Mouse (Mus musculus) adrenal gland, adult 10 weeks (tissue): ENCODE data around the gene Uba1. TPM values are rescaled to one million over a fixed set of nuclear protein-coding genes. Genes with fewer than 3 reads are reported as not detected.

Experiments
- polyA plus RNA-seq: library from polyadenylated mRNA; stranded (reverse); fragments of 350-450 nt; fragmentation: Illumina TruSeq; extraction: RNeasy Lipid Tissue Mini Kit (QIAGEN cat#74804); gene quantifications from one replicate; pipeline ENCODE4 v1.2.3, GENCODE M21; 2014; ENCODE audit warnings: low read depth, low replicate concordance

Gene Uba1
- 233 TPM for polyA plus RNA-seq

DNA sequence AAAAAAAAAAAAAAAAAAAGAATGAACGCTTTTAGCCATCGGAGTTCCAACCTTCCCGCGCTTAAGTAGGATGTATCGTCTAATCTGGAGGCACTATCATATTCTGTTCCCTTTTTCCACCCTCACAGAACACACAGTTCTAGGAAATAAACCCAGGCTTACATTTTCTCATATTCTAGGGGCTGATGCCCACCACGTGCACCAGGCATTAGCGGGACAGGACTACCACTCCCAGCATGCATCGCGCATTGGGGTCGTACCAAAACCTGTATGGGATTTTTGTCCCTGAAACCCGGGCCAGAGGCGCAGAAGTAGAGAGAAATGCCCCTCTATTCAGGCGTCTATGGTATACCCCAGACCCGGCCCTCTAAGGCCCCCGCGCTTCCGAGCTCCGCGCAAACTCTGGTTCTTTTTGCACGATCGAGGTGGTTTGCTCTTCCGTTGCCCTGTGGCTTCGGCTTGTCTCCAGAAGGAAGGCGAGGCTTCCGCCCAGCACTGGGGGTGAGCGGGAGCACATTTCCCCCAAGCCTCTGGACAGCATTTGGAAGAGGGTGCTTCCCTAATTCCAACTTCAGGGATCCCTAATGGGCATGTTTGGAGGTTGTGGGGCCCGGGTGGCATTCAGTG lies at the start of gene Uba1:
Uba1 (plus strand) TSS at position 301 of the 627 bp plus-strand sequence.

GRCm38 (mm10) chrX:20617176-20617902 lies 40.8 kb upstream of the Uba1 start, which contains the start of the genes Rbm10 and Ndufb11:
Gene Rbm10, plus strand, starts transcription at chrX:20617503.
Gene Ndufb11, minus strand, starts transcription at chrX:20617619.

DNA sequence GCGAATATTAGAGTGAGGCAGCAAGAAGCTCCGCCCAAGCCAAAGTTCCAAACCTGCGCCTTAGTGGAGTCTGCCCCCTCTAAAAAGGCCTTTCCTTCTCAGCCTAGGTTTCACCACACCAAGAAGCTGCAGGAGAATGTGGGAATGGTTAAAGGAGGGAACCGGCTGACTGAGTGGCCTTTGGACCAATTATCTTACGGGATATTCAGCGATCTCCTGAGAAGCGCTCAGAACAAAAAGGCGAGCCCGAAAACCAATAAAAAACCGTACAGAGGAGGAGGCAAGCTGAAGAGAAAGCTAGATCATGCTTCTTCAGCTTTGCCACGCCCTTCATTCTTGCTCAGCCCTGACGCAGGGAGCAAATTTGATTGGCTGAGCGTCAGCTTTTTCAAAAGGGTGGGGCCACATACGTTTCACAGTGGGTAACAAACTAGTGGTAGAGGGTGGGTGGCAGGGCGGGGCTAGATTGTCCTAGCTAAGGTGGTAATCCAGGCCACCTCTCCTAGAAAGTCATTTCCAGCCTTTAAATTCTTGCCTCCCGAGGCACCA lies 29.5 kb downstream of the Uba1 start, which contains the start of gene Cdk16:
Cdk16 (plus strand) TSS at position 436 of the 549 bp plus-strand sequence.

DNA sequence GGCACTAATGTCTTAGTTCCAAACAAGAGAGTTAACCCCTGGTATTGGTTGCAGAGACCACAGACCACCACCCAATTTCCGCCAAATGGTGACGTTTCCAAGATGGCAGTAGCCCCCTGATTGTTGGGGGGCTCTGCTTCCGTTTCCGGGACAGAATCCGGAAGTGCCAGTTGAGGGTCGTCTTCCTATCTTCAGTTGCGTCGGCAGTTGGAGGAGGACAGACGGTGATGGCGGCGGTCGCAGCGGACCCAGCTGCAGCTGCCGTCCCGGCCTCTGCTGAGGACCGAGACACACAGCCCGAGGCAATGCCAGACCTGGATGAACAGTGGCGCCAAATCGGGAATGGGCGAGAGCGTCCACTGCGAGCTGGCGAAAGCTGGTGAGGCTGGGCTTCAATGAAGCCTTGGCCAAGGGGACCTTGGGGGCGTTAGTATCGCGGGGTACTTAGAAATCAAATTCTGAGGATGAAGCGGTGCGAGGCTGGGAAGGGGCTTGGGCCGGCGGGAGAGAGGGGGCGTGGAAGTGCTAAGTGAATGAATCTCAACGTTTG lies 45.7 kb downstream of the Uba1 start, which contains the start of gene Usp11:
Usp11 (plus strand) TSS at position 166 of the 550 bp plus-strand sequence.

Other genes with a start within 250 kb of the Uba1 start
- gene Jade3, start 232.6 kb upstream of the Uba1 start, polyA plus RNA-seq = 12.6 TPM
- 8.8 TPM for gene Rgn, start 108.5 kb upstream of the Uba1 start, polyA plus RNA-seq
- 6.1 TPM for gene Rbm10, start 40.8 kb upstream of the Uba1 start, polyA plus RNA-seq
- gene Ndufb11, start 40.7 kb upstream of the Uba1 start, polyA plus RNA-seq = 48.1 TPM
- 38.8 TPM for gene Cdk16, start 29.6 kb downstream of the Uba1 start, polyA plus RNA-seq
- 11.5 TPM for gene Usp11, start 45.6 kb downstream of the Uba1 start, polyA plus RNA-seq
- gene Araf, start 139.5 kb downstream of the Uba1 start, polyA plus RNA-seq = 136 TPM
- 7.8 TPM for gene Timp1, start 211.8 kb downstream of the Uba1 start, polyA plus RNA-seq